Mouse (Mus musculus) erythroblast, embryonic 14.5 days (primary cell): ENCODE data around the gene Mcoln2.

Experiments
- GATA1 ChIP-seq: IDR thresholded peaks from 2 replicates; pipeline ENCODE4 v1.6.1; 2012; ENCODE audit warnings: low read length, inconsistent platforms, mixed read lengths
- TAL1 ChIP-seq: IDR thresholded peaks from 3 replicates; pipeline ENCODE4 v1.6.1; 2012; ENCODE audit warnings: low read length, inconsistent platforms, mixed read lengths

GRCm38 (mm10) chr3:146110916-146111315 is 38.7 kb upstream of the Mcoln2 start:
- TF ChIP-seq GATA1: no peak
- TF ChIP-seq TAL1: no peak
